Mouse (Mus musculus) retina, embryonic 14.5 days (tissue): Measurements from ENCODE around the gene Bloc1s1.
A peak's percentile ranks its signal among the peaks of the same experiment; 100 is the strongest.

Experiments used
- DNase-seq: peaks from one replicate; pipeline ENCODE4 v3.0.0-alpha.2; 2015; ENCODE audit warnings: low spot score

The Bloc1s1 gene

DNA sequence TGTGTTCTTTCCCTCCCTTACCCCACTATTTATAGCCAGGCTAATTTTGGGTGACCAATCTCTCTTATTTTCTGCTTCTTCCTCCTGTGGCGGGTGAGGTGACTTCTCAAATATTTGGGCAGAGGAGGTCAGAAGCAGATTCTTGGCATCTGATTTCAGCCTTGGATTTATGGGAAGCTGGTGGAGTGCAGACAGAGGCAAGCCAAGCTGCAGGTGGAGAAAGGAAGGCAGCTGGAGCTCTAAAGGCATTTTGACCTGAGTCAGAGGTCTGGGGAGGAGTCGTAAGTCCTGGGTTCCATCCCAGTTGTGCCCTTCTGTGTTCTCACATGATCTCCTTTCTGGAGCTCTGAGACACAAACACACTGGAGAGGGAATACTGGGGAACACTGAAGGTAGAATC, 7.6 kb upstream of the Bloc1s1 start:
- no peak for DNase-seq

DNA sequence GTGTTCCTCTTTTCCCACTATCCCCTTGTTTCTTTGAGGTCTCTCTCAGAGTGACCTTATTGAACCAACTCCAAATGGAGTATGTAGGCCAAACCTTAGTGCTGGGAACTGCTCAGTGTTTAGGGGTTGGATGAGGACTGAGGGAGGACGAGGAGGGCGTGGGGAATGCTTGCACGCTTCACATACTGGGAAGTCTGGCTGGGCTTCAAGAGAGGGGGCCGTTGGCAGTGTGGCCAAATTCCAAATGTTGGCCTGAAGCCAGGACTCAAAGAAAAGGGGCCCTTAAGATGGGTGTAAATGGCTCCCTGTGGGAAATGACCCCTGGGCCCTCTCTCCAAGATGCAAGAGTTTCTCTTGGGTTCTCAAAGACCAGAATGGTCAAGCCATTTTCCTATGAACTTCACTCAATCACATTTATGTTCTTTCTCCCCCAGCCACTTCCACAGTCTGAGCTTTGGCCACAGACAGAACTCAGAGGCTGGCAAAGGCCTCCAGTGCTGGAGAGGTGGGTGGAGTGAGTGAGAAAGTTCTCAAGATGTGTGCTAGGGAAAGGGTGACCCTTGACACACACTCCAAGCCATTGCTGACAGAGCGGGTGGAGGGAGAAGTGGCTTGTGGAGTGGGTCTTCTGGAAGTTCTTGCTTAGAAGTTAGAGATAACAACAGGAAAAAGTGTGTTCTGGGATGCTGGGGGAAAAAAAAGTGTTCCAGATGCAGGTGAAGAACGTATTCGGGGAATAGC, 6.0 kb upstream of the Bloc1s1 start:
- DNase-seq = no peak

DNA sequence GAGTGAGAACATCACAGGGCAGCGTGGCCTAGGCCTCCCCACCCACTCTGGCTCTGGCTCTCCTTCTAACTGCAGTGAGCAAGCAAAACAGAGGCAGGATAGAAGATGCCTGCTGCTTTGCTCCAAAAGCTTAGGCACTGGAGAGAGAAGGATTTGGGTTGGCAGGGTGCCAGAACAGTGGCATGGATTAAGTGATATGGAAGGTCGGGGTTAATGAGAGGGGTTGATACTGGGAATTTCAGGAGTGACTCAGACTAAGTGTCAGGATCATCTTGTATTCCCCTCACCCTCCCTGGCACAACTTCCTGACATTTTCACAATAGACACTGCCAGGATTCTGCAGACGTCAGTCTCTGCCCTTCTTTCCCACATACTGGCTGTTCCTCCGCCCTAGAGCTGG, 4.5 kb upstream of the Bloc1s1 start:
- no peak for DNase-seq

DNA sequence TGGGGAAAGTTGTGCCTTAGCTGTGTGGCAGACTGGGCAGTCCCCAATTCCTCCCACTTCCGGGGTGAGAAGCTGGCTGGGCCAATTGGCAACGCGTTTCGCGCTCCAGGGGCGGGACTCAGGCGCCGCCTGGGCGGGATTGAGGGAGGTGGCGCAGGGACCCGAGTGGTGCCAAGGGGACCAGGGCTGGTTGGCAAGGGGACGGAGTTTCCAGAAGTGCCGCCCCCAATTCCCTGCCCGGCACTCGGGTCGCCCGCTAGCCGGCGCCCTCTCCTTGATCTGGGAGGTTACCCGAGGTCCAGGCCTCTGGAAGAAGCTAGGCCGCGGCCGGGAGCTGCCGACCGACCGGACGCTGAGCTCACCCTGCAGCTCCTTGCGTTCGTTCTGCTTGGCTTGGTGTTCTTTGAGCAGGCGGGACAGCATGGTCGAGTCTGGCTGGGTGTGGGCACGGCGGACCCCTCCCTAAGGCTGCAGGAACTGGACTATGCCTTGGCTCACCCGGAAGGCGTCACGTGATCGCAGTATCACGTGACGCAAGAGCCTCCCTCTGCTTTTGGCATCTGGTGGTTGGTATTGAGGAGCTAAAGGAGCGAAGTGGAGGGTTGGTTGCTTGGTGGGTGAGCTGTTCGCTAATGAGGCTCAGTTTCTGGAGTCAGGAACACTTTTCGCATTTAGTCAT, 683 bp downstream of the Bloc1s1 start:
- peak; percentile 88 for DNase-seq

DNA sequence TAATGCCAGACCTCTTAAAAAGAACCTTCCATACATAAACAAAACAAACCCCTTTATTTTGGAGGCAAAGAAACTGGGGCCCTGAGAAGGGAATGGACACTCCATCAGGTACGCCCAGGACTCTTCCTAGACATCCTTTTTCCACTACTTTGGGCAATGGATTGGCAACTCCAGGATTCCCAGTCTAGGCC, 1.1 kb downstream of the Bloc1s1 start, which contains the start of gene Rdh5:
Gene Rdh5, minus strand, starts transcription at position 67 of the 191 bp plus-strand sequence.
- no peak for DNase-seq

DNA sequence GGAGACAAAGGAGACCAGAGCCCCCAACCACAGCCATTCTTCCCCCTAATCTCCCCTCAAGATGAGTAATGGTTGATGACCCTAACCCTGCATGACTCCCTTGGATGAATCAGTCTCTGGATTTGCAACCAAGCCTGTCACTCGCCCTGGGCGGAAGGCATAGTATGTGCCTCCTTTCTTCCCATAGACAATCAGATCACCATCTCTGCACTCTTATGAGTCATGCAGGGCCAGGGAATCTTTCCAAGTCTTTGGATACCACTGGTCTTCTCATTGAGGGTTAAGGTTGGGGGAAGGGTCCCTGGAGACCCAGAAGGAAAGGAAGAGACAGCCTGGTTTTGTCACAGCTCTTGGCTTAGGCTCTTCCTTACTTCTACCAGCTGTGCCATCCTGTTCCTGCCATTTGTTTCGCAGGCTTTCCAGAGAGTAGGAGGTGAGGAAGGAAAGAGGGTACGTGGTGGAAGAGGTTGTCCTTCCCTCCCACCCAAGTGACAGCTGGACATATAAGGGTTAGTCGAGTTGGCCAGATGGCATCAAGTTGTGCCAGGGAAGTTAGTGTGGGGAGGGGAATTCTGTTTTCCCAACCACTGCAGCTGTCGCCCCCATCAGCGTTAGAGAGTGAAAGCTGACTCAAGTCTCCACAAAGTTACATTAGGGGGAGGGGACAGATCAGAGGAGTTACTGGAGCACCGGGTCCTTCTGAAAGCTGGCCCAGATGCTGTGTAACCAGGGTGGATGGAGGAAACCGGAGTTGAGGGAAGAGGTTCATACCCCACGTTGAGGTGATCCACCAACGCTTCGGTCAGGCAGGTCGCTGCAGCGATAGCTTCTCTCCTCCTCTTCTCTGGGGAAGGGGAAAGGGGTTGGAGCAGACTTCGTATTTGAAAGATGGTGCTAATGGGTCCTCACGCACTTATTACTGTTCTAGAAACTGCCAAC, 1.7 kb downstream of the Bloc1s1 start:
- no peak for DNase-seq

DNA sequence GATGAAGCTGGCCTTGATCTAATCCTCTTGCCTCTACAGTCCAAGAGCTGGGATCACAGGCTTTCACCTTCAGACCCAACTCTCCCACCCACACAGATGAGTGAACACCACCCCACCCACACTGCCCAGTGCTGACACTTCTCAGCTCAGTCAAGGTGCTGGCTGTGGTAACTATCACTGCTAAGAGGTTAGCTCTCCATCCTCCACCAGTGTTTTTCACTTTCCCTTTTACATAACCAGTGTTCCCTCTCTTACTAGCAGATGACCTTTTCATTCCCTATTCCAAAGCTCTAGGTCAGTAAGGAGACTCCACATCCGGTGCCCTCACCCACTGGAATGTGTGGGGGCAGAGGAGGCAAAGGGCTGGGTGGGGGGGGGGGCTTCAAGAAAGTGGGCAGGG, 2.6 kb downstream of the Bloc1s1 start:
- DNase-seq = no peak

DNA sequence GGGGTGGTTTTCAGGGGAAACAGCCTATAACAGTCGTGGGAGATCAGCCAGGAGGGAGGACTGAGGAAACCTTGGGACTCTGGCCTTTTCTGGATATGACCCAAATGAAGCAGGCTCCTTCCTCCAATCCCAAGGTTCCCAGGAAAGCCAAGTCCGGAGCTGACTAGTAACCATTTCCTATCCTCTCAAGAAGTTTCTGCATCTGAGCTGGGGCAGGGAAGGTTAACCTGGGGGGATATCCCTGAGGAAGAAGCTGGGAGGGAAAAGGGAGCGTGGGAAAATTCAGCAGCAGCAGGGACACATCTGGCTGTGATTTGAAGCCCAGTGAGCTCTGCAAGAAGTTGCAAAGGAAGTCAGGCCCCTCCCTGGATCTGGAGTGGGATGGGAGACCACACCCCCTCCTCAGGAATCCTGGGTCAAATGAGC, 3.1 kb downstream of the Bloc1s1 start:
- DNase-seq = no peak

DNA sequence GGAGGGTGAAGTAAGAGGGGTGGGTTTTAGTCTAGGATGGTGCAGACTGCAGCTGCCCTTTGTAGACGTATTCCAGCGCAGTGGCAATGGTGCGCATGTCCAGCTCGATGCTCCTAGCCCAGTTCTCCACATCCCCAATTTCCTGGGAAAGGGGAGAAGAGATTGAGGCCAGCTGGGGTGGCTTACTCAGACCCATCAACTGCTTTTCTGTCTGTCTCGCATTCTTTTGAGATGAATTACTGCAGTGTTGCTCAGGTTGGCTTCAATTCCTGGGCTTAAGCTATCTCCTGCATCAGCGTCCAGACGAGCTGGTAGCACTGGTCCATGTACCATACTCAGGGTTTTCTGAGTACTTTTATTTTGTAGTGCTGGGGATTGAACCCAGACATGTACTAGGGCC, 3.9 kb downstream of the Bloc1s1 start:
- DNase-seq = no peak

DNA sequence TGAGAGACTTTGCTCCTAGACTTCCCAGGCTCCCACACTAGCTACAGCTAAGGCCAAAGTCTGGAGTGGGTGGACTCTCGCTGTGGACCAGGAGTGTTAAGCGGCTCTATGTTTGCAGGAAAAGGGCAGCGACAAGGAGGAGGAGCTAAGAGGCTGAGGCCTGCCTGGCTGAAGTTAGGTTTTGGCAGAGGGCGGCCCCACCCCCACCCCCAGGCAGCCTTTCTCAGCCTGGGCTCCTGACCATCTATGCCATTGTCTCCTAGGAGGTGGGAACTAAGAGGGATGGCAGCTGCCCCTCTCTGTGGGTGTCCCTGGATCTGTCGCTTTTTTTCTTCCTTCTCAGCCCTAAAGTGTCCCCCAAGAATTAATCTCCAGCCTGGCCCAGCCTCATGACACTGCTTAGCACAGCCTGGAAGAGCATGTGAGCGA, 4.6 kb downstream of the Bloc1s1 start:
- no peak for DNase-seq

DNA sequence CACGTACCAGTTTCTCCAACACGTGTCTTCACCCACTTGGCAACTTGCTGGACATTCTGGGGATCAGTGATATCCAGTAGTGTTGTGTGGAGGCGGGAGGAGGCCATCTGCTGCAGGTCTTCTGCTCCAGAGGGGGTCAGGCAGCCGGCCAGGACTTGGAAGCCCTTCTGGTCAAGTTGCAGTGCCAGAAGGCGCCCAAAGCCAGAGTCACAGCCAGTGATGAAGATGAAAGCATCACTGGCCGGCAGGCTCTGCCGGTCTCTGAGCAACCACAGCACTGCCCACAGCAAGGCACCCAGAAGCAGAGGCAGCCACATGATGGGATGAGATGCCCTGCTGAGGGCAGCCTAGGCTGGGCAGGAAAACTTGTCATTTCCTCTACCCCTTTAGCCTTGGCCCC, 5.6 kb downstream of the Bloc1s1 start:
- no peak for DNase-seq

DNA sequence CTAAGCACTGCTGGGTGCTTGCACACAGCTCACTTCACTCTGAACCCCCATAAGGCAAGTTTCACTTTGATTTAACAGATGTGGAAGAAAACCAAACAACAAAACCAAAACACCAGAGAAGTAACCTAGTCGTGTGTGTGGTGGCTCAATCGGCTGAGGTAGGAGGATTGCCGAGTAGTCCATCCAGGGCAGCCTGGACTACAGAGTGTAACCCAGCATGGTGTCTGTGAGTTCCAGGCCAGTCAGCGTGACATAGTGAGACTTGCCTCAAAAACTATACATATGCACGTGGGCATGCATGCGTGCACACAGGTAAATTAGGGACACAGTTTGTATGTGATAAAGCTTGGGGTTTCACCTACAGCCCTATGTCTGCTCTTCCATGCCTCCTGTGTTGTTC, 6.4 kb downstream of the Bloc1s1 start:
- DNase-seq = no peak

DNA sequence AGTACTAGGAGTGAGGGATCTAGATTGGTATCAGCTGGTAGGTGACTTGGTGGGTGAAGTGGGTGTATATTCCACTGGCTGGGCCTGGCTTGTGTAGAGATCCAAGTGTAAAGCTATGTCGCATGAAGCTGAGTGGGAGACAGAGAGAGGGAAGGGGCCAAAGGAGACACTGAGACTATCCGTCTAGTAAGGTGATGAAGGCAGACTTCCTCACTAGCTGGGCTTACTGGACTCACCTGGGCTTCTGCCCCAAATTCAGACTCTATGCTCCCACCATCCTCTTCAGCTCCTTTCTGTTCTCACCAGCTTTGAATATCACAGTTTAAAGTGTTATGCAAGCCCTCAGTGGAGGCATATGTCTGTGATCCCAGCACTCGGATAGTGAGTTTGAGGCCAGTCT, 7.2 kb downstream of the Bloc1s1 start:
- DNase-seq = no peak

DNA sequence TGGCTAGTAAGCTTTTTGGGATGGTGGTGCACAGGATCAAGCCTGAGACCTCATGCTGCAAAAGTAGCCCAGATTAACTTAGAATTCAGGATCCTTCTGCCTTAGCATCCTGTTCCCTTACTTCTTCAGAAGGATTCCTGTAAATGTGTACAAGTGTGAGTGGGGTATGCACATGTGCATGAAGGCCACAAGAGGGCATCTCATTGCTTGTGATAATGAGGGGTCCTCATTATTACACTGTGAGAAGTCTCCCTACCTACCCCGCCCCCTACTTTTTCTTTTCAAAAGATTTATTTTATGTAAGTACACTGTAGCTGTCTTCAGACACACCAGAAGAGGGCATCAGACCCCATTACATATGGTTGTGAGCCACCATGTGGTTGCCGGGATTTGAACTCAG, 8.3 kb downstream of the Bloc1s1 start:
- no peak for DNase-seq

DNA sequence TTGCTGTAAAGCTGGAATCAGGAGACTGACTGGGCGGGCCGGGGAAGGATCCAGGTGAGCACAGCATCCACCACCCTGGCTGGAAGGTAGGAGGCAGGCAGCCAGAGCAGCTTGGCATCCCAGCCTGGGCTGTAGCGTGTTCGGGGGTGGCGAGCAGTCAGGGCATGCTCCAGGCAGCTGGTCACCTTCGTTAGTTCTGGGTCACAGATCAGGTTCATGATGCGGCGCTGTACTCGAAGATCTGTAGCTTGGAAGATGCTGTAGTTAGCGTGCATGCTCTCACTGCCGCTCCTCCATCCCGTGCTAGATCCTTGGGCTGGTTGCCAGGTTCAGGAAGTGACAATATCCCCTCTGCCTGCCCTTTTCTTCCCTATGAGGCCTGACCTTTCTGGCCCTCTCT, 10.1 kb downstream of the Bloc1s1 start:
- no peak for DNase-seq

DNA sequence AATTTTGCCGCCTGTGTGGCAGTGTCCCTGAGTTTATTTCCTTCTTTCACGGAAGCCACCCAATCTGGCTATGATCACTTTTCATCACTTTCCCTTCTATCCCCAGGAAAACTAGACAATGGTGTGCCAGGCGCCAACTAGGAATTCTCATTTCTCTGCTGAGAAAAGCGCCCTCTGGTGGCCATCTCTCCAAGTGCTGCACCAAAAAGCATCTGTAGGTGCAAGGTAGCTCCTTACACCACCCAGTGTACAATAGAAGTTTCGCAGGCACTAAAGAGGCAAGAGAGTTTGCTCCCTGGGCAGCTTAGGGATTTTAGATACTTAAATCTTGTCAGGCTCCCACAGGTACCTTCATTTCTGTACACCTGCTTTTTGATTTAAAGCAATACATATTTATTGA, 10.6 kb downstream of the Bloc1s1 start:
- DNase-seq = peak; percentile 98

DNA sequence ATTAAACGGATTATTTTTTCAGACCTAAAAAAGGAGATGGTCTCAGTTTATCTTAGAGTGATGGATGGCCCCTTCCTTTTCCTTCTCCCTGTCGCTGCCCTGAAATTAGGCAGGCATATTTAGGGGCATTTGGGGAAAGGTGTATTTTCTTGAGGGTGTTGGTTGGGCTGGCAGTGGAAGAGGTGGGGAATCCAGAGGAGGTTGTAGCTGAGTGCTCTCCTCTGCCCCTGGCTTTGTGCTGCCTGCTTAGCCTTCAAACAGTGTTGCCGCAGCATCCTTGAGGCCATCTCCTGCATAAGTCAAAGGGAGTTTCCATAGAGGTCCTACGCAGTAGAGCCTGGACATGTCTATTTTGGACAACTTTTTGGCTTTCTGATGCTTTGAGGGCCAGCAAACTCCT, 11.0 kb downstream of the Bloc1s1 start:
- no peak for DNase-seq

DNA sequence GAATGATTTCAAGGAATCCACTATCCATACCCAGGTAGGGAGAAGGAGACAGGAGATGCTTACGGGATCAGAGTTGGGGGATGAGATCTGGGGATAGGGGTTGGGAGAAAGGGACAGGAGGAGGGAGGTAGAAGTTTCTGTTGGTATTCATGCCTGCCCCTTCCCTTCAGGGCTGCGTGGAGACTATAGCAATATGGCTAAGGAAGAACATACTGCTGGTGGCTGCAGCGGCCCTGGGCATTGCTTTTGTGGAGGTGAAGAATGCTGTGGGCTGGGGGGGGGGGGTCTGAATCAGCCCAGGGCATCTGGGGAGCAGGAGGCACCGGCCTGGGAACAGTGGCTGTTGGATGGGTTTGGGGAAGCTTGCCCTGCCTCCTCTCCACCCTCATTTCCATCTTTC, 11.6 kb downstream of the Bloc1s1 start:
- no peak for DNase-seq

DNA sequence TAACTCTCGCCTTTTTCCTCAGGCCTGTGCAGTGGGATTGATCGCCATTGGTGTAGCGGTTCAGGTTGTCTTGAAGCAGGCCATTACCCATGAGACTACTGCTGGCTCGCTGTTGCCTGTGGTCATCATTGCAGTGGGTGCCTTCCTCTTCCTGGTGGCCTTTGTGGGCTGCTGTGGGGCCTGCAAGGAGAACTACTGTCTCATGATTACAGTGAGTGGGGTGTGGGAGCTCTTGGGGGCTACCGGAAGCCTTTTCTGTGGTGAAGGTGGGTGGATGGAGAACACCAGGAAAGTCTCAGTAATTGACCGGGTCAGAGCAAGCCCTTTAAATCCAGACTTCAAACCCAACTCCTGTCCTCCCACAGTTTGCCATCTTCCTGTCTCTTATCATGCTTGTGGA, 12.4 kb downstream of the Bloc1s1 start:
- no peak for DNase-seq

DNA sequence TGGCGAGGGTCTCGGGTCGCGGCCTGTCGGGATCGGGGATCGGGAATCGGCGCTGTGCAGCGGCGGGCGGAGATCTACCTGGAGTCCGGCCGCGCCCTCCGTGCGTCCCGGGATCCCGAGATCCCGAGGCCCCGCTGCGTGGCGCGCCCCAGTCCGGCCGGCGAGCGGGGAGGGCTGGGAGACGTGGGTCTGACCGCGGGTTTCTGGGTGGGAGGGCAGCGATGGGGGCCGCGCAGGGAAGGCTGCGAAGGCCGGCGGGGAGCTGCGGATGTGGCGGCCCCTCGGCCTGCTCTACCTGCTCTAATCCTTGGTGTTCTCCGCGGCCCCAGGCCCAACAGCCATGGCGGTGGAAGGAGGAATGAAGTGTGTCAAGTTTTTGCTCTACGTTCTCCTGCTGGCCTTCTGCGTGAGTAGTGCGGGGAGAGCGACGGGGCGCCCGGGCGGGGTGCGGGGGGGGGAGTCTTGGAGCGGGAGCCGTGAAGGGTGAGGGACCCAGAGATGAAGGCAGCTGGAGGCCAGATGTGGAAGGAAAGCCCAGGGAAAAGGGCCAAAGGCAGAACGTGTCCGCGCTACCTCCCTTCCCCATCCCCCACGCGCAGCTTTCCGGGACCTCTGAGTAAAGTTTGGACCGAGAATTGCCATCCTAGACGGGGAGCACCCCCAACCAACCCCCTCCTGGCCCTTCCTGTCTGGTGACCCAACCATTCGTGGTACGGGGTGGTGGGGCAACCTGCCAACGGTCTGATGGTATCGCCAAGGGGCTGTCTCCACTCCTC, 13.6 kb downstream of the Bloc1s1 start:
- DNase-seq = peak; percentile 36

DNA sequence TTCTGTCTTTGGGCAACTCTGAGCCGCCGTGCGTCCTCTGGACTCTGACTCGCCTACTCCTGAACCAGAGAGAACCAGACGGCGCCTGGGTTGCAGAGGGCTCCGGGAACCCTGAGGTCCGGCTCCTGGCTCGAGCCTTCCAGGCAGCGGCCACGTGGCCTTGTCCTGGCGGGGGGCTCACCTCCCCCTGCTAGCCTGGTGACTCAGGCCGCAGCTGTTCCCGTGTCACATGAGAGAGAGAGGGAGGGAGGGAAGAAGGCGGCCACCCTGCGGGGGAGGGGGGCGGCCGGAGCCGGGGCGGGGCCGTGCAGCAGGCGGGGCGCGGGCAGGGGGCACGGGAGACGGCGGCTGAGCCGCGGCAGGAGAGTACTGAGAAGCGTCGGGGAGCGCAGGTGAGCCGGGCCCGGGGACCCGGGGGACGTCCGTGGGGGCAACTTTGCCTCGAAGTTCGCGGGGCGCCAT, 14.2 kb downstream of the Bloc1s1 start:
- DNase-seq = peak; percentile 80

DNA sequence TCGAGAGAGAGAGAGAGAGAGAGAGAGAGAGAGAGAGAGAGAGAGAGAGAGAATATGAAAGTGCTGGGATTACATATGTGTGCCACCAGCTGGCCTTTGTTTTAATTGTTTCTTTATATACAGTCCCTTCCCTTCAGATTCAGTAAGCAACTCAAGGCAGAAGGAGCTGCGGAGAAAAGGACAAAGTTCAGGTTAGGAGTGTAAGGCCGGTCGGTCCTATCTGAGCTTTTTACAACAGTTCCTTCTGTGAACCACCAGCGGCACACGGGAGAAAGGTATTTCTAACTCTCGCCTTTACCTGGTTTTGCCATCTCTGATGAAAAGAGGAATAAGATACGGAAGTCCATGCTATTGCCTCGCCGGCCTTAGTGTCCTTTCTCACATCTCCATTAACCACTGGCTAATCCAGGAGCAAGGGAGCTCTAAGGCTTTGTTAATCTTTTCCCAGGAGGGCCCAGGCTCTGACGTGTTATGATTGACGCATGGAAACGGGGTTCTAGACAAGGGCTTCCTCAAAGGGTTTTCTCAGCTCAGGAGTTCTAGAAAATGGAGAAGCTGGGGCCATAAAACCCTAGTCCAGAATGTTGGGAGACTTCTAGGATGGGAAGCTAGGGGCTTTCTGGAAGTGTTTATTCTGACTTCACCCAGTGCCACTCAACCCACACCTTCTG, 14.9 kb downstream of the Bloc1s1 start:
- DNase-seq = peak; percentile 53
